Mouse (Mus musculus): ENCODE data around the gene Lyrm9.

DNA sequence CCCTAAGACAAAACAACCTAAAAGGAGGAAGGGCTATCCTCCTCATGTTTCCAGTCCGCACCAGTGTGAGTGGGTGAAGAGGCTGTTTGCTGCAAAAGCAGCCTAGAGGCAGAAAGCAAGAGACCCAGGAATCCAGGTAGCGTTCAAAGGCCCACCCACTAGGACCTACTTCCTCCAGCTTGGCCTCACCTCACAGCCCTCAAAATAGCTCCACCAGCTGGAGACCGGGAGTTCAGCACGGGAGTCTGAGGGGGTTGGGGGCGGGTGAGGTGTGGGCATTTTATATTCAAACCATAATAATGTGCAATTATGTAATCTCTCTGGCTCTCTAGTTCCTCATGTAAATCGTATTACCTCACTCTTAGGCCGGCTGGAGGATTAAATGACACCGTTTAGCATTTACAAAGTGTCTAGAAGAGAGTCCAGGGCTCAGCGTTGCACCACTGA, 20.7 kb upstream of the Lyrm9 start:
- TF ChIP-seq CTCF (conservative IDR thresholded peaks at IDR 0.05; ENCODE audit: insufficient read depth, insufficient read length, low read depth, low read length) (no peak), POLR2A (IDR thresholded peaks at IDR 0.05; ENCODE audit: low read depth, low read length) (no peak)
